Comparison of ENCODE assay signal across 13 mouse cellular contexts in genomic region chr3:98319190-98319589, GRCm38 (mm10). TPM values are rescaled to one million over a fixed set of nuclear protein-coding genes. Genes with fewer than 3 reads are reported as not detected.
DNase-seq lines count a peak whose midpoint lies in the region; ATAC-seq and TF ChIP-seq lines count a peak whose summit lies in the region.
"Had no signal": no experiment of that assay in that cellular context is flagged by ENCODE, and none has a peak within 500 bp of the region (broad histone marks: within the 10 kb centered on the region; RNA-seq: fewer than 3 reads in every experiment).

No protein-coding gene starts in this region.

- H3K9ac ChIP-seq in hindbrain, embryonic 13.5 days = no peak overlapping the region
- H3K9ac ChIP-seq in neural tube, embryonic 12.5 days = no peak overlapping the region
- H3K9ac ChIP-seq: liver, embryonic 13.5 days had no signal

- no peak overlapping the region for H3K4me2 ChIP-seq in hindbrain, embryonic 13.5 days
- H3K4me2 ChIP-seq in neural tube, embryonic 12.5 days (replicated peaks) = no peak overlapping the region
- H3K4me2 ChIP-seq: liver, embryonic 13.5 days had no signal

- 23% methylated on average over 2 of the region's 2 CpGs for WGBS in hindbrain, embryonic 13.5 days
- 17% methylated on average over 2 of the region's 2 CpGs for WGBS in neural tube, embryonic 12.5 days
- WGBS in thymus, adult 2 months = 95% methylated on average over 2 of the region's 2 CpGs

- H3K36me3 ChIP-seq in hindbrain, embryonic 13.5 days = no peaks in the 10 kb centered on the region; the same call in 1 of the 2 replicates
- H3K36me3 ChIP-seq in neural tube, embryonic 12.5 days = peaks cover 22% of the 10 kb centered on the region
- H3K36me3 ChIP-seq in thymus, adult 2 months (ENCODE audit: control insufficient read depth, insufficient read depth, low read length) = peaks cover 38% of the 10 kb centered on the region

- peak in 1 of 2 experiments; percentile 57 for DNase-seq in layer of hippocampus, adult 2 months (ENCODE audit: low spot score in 2 of 2)
- no peak for DNase-seq in layer of hippocampus, postnatal 10 days (ENCODE audit: low spot score in 2 of 2)
- DNase-seq in embryo, embryonic 9.5 days (ENCODE audit: extremely low spot score) = peak; percentile 71
- DNase-seq in adrenal gland, postnatal 10 days = no peak
- DNase-seq in heart, adult 18-20 months = no peak
- no peak for DNase-seq in thymus, adult 2 months
- DNase-seq: heart, postnatal 14 days; liver, embryonic 13.5 days; thymus, postnatal 25 days had no signal

- peak; percentile 86 for ATAC-seq in hindbrain, embryonic 13.5 days (ENCODE audit: low FRiP score)
- ATAC-seq in neural tube, embryonic 12.5 days (ENCODE audit: low FRiP score, low read depth) = peak; percentile 83

- H3K27me3 ChIP-seq in hindbrain, embryonic 13.5 days = no peaks in the 10 kb centered on the region
- H3K27me3 ChIP-seq in neural tube, embryonic 12.5 days (replicated peaks) = no peaks in the 10 kb centered on the region
- H3K27me3 ChIP-seq in thymus, adult 2 months (ENCODE audit: control insufficient read depth, insufficient read depth, low read length) = no peaks in the 10 kb centered on the region
- H3K27me3 ChIP-seq: CH12.LX; liver, embryonic 13.5 days; megakaryocyte, embryonic 14.5 days had no signal

- H3K27ac ChIP-seq in layer of hippocampus, adult 2 months = peak overlapping the region; percentile 84
- H3K27ac ChIP-seq in hindbrain, embryonic 13.5 days = peak overlapping the region; percentile 90
- 0 out of 2 replicates have a peak overlapping the region, but pooled peaks have one; percentile 70 for H3K27ac ChIP-seq in neural tube, embryonic 12.5 days
- H3K27ac ChIP-seq in thymus, adult 2 months (ENCODE audit: control insufficient read depth, insufficient read depth, low read length) = no peak overlapping the region
- H3K27ac ChIP-seq: liver, embryonic 13.5 days had no signal

- H3K9me3 ChIP-seq in hindbrain, embryonic 13.5 days = no peaks in the 10 kb centered on the region
- no peaks in the 10 kb centered on the region for H3K9me3 ChIP-seq in neural tube, embryonic 12.5 days
- H3K9me3 ChIP-seq: liver, embryonic 13.5 days; megakaryocyte, embryonic 14.5 days had no signal

- no peak for TF ChIP-seq POLR2A in thymus, adult 2 months (IDR thresholded peaks at IDR 0.05; ENCODE audit: control insufficient read depth, extremely low read depth, insufficient read depth, low read length, poor library complexity)

- no peak overlapping the region for H3K4me3 ChIP-seq in layer of hippocampus, adult 2 months
- no peak overlapping the region for H3K4me3 ChIP-seq in hindbrain, embryonic 13.5 days
- H3K4me3 ChIP-seq in neural tube, embryonic 12.5 days = no peak overlapping the region
- no peak overlapping the region for H3K4me3 ChIP-seq in thymus, adult 2 months (ENCODE audit: control insufficient read depth, insufficient read depth, low read length)
- H3K4me3 ChIP-seq: liver, embryonic 13.5 days; megakaryocyte, embryonic 14.5 days had no signal

- H3K4me1 ChIP-seq in hindbrain, embryonic 13.5 days (replicated peaks) = peaks cover 39% of the 10 kb centered on the region
- H3K4me1 ChIP-seq in neural tube, embryonic 12.5 days = peaks cover 13% of the 10 kb centered on the region
- H3K4me1 ChIP-seq in thymus, adult 2 months (replicated peaks; ENCODE audit: control insufficient read depth, insufficient read depth, low read length) = no peaks in the 10 kb centered on the region
- H3K4me1 ChIP-seq: liver, embryonic 13.5 days had no signal

- no peak for TF ChIP-seq CTCF in layer of hippocampus, adult 2 months (conservative IDR thresholded peaks at IDR 0.05)
- no peak for TF ChIP-seq CTCF in thymus, adult 2 months (IDR thresholded peaks at IDR 0.05; ENCODE audit: borderline replicate concordance, control insufficient read depth, extremely low read depth, insufficient read depth, low read length, poor library complexity)

RNA-seq across cellular contexts. Expression of gene Phgdh, which starts 20.6 kb away (rescaled TPM):
- 10 to 100 TPM; 66.8 to 82.0 TPM for total RNA-seq in layer of hippocampus, adult 2 months (2021)
- 10 to 100 TPM; 78.3 to 94.2 TPM for total RNA-seq in layer of hippocampus, postnatal 10 days (2021)
- 156 and 187 TPM in 2 replicates for polyA plus RNA-seq in hindbrain, embryonic 13.5 days (2015; fragmentation: Nextera tagmentation; extraction: Ambion mirVana)
- 206 and 215 TPM in 2 replicates for polyA plus RNA-seq in neural tube, embryonic 12.5 days (2016; fragmentation: Nextera tagmentation; extraction: Ambion mirVana)
- total RNA-seq in adrenal gland, postnatal 10 days (2021) = 10 to 100 TPM; 32.4 to 33.0 TPM
- total RNA-seq in heart, adult 18-20 months (2021) = 1 to 10 TPM; 2.5 to 2.8 TPM
- 213 and 232 TPM in 2 replicates for polyA plus RNA-seq in thymus, adult 2 months (2012; rRNA removed)

RNA-seq across cellular contexts. Expression of gene Hmgcs2, which starts 39.0 kb away (rescaled TPM):
- 10 to 100 TPM in 1 of 2 experiments, 1 to 10 TPM in 1; 8.3 to 10.3 TPM for total RNA-seq in layer of hippocampus, adult 2 months (2021)
- 10 to 100 TPM; 11.5 to 13.6 TPM for total RNA-seq in layer of hippocampus, postnatal 10 days (2021)
- polyA plus RNA-seq in hindbrain, embryonic 13.5 days (2015; fragmentation: Nextera tagmentation; extraction: Ambion mirVana) = 15.6 and 16.6 TPM in 2 replicates
- polyA plus RNA-seq in neural tube, embryonic 12.5 days (2016; fragmentation: Nextera tagmentation; extraction: Ambion mirVana) = 2.3 and 3.2 TPM in 2 replicates
- 100 to 1,000 TPM; 157 to 462 TPM for total RNA-seq in adrenal gland, postnatal 10 days (2021)
- total RNA-seq in heart, adult 18-20 months (2021) = 10 to 100 TPM in 1 of 2 experiments, 1 to 10 TPM in 1; 8.5 to 16.1 TPM
- polyA plus RNA-seq in thymus, adult 2 months (2012; rRNA removed) = 8.8 and 9.9 TPM in 2 replicates
- total RNA-seq: CH12.LX had no signal

Comparison
In these comparisons a context has a peak if more than half of its experiments do, and no peak if none do; other contexts are left out.
1. RNA of gene Phgdh, which starts 20.6 kb away (total RNA-seq): 78.3 to 94.2 TPM in layer of hippocampus, postnatal 10 days, 66.8 to 82.0 TPM in layer of hippocampus, adult 2 months and 32.4 to 33.0 TPM in adrenal gland, postnatal 10 days; 2.5 to 2.8 TPM in heart, adult 18-20 months; every median in the first group is over 4 times any median in the second.
2. RNA of gene Hmgcs2, which starts 39.0 kb away (total RNA-seq): 157 to 462 TPM in adrenal gland, postnatal 10 days; 8.5 to 16.1 TPM in heart, adult 18-20 months, 11.5 to 13.6 TPM in layer of hippocampus, postnatal 10 days and 8.3 to 10.3 TPM in layer of hippocampus, adult 2 months; every median in the first group is over 4 times any median in the second.